Mouse (Mus musculus): ENCODE results near the gene Clic3.

Gene Clic3

DNA sequence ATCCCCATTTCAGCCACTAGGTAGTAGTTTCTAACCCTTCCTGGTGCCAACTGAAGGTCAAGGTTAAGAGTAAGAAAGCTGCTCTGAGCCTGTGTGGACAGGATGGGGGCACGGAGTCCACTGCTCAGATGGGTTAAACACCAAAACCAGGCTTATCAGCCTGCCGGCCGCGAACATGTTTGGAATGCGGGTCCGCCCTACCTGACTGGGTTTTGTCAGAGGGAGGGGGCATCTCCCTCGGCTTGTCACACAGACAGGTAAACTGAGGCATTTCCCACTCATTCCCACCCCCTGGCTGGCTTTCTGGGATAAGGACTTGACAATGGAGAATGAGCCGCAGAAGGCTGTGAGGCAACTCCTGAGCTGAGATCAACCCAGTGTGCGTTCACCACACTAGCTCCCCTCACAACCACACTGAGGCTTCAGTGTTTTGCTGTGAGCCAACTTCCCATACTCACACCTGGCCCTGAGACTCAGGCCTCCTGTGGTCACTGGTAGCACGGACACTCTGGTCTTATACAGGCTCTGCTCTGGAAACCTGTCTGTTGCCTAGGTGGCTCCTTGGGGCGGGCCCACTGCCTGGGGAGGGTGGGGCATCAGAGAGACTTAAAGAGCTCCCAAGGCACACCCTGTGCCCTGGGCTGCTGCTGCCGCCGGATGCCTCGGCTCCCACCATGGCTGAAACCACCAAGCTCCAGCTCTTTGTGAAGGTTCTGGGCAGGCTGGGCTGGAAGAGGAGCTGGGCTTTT lies at the start of gene Clic3:
Gene Clic3 (plus strand): TSS at position 634 of the 749 bp plus-strand sequence.
- DNase-seq (ENCODE audit: low read depth), result no peak

DNA sequence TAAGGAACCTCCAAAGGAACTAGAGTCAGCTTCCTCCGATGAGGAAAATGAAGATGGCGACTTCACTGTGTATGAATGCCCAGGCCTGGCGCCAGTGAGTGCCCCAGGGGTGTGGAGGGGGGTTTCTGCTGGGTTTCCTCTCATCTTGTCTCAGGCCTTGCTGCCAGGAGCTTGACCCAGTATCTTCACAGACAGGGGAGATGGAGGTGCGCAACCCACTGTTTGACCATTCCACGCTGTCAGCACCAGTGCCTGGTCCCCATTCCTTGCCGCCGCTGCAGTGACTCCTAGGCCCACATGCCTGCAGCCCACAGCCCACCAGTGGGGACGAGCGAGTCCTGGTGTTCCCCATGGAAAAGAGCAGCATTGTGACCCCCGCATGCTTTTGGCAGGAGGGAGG lies 47.7 kb upstream of the Clic3 start:
- no peak for DNase-seq (ENCODE audit: low read depth)

DNA sequence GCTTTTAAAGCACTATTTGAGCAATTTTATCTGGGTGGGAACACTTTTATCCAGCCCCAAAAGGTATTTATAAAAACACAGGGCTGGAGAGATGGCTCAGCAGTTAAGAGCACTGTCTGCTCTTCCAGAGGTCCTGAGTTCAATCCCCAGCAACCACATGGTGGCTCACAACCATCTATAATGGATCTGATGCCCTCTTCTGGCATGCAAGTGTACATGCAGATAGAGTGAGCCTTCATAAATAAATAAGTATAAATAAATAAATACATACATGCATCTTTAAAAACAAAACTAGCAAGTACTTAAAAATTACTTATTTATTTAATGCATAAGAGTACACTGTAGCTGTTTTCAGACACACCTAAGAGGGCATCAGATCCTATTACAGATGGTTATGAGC lies 43.2 kb upstream of the Clic3 start:
- DNase-seq (ENCODE audit: low read depth), result peak; percentile 30

DNA sequence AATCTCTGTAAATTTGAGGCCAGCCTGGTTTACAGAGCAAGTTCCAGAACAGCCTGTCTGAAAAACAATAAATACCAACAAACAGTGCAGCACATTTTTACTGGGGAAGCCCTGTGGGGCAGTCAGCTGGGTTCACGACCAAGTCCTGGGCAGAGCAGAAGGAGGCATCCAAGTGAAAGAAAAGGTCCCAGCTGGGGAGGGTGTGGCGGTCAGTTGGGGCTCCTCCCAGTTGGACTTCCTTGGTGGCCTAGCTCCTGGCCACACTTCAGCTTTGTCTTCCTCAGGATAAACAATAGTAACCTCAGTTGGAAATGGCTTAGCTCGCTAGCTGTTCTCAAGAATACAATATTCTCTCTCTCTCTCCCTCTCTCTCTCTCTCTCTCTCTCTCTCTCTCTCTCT lies 39.2 kb upstream of the Clic3 start:
- no peak for DNase-seq (ENCODE audit: low read depth)

DNA sequence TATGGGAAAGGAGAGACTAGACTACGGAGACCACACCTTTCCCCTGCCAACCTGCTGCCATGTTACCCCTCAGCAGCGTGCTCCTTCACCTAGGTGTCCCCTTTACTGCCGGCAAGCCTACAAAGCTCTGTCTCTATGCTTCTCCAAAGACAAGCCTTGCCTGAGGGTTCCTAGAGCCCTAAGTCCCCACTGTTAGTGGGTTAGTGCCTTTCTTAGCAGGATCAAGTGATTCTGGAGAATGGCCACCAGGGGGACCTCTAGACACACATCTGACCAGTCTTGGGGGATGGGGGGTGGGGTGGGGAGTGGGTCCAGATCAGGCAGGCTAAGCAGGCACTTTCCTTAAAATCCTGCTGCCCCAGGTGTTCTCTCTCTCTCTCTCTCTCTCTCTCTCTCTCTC lies 34.7 kb upstream of the Clic3 start:
- DNase-seq (ENCODE audit: low read depth), result peak; percentile 83

DNA sequence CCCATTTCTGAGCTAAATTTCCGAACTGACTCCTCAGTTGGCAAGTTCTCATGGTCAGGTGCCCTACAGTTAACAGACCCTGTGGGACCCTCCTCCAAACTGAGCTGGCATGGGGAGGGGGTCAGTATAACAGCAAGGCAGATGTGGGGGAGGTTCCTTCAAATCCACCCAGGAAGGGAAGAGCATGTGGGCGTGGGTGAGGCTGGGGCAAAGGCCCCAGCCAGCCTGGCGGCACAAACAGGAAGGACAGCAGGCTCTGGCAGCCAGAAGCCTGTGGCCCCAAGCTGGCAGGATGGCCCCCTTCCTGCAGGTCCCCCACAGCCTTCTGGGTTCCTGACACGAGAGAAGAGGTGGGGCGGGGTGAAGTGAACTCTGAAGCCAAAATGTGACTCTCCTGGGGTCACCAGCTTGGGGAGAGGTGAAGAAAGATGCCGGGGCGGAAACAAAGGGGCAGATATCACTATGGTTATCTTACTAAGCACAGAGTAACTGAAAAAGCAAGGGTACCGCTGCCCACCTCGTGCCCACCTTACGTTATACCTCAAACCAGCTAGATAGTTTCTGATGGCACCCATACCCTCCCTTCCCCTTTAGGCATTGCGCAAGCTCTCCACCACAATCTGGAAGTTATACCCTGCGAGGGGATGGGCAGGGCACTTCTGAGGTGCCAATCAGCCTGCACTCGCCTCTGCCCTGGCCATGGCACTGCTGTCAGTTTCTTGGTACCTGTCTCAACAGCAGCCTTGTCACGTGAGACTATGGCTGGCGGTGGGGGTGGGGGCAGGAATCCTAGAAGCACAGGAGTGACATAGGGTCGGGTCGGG lies 33.8 kb upstream of the Clic3 start, which contains the start of gene Fut7:
Gene Fut7 (plus strand): TSS at position 681 of the 824 bp plus-strand sequence.
- no peak for DNase-seq (ENCODE audit: low read depth)

DNA sequence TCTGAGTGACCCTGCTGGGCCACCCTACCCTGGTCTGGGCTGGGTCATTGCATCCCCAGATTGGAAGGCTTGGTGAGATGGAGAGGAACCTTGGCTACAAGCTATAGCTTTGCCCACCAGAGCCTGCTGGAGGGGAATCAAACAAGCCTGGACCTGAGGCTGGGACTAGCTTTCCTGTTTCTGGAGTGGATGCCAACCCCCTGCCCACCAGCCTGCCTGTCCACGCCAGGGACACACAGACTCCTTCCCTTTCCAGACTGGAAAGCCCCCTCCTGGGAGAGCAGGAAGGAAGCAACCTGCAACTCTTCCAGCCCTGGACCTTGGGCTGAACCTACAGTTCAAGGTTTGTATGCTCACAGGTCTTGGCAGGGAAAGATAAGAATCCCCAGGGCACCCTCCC lies 33.0 kb upstream of the Clic3 start:
- DNase-seq (ENCODE audit: low read depth), result no peak

DNA sequence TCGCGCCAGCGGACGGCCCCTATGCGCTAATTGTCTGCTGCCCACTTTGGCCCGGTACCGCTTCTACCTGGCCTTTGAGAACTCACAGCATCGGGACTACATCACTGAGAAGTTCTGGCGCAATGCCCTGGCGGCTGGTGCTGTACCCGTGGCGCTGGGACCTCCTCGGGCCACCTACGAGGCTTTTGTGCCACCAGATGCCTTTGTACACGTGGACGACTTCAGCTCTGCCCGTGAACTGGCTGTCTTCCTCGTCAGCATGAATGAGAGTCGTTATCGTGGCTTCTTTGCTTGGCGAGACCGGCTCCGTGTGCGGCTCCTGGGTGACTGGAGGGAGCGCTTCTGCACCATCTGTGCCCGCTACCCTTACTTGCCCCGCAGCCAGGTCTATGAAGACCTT lies 31.2 kb upstream of the Clic3 start:
- DNase-seq (ENCODE audit: low read depth), result no peak

DNA sequence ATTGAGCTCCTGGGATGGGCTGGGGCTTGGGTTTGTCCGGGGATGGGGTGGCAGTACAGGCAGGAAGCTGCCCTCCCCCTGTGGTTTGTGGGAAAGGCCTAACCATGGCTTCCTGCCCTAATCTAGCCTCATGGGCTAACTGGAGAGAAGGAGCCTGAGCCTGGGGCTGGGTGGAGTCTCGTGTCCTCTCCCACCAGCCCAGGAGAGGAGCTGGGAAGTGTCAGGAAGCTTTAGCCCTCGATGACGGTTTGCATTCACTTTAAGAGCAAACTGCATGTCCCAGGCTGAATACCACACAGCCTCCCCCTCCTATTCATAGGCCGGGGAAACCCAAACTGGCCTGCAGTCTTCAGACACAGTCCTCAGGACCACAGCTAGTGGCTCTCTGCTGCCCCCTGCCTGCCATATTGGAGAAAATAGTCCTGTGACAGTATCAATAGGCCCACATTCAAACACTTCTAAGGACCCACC lies 29.9 kb upstream of the Clic3 start:
- DNase-seq (ENCODE audit: low read depth), result peak; percentile 88

DNA sequence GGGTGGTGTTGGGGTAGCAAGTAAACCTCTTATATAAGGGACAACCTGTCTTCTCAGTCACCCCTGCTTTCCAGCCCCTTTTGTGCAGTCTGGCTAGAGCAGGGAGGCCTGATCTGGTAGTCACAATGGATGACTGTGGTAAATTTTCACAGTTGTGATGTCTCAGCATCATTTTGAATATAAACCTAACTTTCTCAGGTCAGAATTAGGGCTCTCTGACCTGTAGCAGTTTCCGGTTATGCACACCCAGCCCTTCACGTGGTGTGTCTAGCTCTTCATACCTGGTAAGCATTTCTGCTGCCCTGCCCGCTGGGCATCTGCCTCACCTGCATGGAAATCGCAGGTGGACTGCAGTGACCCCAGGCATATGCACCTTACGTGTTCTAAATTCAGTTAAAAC lies 29.4 kb upstream of the Clic3 start:
- DNase-seq (ENCODE audit: low read depth), result no peak

DNA sequence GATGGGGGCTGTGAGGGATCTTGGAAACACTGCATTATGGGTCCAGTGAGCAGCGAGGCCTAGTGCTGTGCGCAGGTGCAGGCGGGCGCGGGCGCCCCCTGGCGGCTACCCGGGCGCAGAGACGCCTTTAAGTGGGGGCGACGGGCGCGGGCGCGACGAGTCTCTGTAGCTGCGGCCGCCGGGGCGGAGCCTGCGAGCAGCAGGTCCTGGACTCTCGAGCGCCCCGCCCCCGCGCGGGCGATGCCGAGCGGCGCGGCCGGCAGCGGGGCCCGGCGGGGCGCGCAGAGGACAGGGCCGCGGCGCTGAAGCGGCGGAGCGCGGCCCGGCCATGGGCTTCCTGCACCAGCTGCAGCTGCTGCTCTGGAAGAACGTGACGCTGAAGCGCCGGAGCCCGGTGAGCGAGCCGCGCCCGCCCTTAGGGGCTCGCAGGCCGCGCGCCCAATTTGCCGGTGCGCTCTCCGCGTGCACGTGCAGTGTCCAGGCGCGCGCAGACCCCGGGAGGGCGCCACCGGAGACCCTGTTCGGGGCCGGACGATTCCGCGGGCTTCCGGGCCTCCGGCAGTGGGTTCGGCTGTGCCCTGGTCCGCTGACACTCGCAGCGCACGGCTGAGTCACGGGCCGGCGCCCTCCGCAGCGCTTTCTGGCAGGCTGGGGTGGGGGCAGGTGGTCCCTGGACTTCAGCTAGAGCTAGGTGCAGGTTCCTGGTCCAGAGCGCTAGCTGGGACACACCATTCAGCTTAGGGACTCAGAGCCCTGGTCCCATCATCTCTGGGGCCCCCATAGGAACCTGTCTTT lies 28.0 kb upstream of the Clic3 start, which contains the start of gene Abca2:
Gene Abca2 (plus strand): TSS at position 262 of the 795 bp plus-strand sequence.
- peak; percentile 97 for DNase-seq (ENCODE audit: low read depth)

DNA sequence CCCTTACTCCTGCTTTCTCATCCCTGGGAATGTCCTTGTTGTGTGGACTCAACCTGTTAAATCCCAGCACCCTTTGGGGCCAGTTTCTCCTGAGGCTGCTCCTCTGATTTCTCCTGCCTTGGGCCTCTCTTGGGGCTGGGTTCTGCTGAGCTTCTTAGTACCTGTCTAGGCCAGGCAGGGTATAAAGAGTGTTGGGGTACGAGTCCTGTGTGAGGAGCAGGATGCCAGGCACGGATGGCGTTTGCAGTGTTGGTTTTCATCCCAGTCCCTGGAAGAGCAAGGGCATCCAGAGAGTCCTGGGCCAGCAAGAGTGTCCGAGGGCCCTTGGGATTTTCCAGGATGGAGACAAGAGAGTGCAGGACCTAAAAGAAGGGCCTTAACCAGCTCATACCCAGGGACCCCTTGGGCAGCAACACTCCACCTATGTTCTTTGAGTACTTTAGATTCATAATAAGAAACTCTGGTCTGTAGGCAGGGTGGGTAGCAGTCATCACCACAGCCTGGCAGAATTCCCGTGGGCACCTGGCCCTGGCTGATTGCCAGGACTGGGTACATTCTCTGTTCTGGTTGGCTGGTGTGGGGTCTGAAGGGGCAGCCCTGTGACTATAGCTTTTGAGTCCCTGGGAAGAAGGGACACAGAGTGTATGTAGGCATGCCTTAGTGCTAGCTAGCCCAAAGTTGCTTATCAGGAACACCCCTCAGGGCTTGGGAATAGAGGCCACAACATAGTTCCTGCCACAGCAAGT lies 27.0 kb upstream of the Clic3 start:
- no peak for DNase-seq (ENCODE audit: low read depth)

DNA sequence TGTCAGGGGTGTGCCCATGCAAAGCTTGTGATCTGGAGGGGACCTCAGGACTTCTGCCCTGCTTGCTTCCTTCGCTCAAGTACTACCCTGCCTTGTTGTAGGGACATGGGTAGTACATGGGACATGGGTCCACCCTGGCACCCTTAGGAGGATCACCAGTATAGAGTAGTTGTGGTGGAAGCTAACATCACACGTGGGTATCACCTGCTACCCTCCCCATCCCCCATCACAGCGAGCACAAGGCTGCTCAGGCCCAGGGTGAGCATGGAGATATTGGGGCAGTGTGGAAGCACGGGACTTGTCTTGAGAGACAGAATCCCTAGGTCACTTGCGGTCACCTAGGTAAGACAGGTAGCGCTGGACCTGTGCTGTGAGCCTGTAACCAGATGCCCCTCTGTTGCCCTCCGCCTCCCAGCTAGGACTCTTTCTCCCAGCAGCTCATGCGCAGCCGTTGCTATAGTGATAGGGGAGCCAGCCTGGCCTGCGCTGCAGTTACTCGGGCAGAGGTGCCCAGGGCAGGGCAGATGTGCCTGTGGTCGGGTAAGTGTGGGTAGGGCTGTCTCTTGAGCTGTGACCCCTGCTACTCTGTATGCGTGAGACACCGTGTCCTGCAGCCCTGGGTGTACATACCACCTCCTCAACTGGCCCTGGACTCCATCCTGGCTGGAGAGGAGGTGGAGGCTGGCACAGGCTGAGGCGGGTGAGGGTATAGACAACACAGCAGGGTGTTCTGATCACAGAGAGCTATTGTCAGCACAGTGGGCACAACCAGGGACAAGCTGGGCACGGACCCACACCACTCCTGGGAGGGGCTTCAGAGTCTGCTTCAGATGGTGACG lies 26.0 kb upstream of the Clic3 start:
- DNase-seq (ENCODE audit: low read depth), result no peak

DNA sequence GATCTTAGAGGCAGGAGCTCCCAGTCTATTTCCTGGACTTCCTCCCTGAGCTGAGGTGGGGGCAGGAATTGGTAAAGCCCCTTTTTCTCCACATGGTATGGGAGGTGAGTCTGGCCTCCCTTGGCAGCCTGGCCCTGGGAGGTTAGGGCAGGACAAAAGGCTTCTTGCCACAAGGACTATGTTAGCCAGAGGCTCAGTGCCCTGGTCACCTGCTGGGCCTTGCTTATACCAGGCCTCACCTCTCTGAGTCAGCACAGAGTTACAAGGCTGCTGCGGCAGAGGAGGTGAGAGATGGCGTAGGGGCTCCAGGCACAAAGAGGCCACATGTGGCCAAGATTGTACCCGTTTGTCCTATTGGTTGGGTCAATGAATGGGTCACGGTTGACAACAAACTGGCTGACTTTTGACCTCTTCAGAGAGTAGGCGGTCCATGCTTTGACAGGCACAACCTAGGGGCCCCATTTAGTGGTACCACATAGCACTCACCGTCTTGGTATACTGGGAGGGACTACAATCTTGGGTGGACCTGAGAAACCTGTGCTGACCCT lies 25.3 kb upstream of the Clic3 start:
- no peak for DNase-seq (ENCODE audit: low read depth)

DNA sequence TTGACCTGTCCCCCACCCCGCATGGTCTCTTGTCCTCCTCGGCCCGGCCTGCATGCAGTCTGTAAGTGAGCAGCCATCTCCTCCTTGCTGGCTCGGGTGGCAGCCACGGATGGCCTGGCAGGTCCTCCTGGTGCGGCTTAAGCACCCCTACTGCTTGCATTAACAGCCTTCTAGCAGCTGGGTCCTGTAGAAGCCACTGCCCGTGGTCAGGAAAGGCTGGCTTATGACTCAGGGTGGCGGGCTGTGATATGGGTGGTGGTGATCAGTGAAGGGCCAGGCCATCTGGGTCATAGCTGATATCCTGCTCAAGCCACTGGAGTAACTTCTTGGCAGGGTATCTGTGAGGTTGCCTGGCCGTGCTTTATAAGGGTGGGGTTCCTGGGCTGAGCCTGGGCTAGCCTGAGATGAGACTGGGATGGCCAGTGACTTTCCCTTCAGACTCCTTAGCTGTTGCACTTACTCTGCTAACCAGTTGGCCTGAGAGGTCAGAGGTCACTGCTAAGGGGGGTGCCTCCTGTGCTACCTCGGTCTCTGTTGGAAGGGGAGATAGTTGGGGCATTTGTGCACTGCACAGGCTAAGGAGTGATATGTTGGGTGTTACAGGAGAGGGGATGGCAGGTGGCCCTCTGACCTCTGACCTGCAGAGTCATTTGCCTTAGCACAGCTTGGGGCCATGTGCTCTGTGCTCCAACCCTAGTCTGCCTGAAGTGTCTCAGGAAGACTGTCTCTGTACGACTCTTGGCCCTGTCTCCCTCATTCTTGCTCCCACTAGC lies 24.1 kb upstream of the Clic3 start:
- no peak for DNase-seq (ENCODE audit: low read depth)

DNA sequence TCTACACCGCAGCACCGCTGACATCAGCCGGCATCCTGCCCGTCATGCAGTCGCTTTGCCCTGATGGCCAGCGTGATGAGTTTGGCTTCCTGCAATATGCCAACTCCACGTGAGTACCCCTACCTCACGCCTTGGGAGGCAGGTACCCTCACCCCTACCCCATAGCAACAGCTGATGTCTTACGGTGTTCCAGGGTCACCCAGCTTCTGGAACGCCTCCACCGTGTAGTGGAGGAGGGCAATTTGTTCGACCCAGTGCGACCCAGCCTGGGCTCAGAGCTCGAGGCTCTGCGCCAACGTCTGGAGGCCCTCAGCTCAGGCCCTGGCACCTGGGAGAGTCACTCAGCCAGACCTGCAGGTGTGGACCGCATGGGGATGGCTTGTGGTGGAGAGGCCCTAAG lies 23.5 kb upstream of the Clic3 start:
- DNase-seq (ENCODE audit: low read depth), result no peak

DNA sequence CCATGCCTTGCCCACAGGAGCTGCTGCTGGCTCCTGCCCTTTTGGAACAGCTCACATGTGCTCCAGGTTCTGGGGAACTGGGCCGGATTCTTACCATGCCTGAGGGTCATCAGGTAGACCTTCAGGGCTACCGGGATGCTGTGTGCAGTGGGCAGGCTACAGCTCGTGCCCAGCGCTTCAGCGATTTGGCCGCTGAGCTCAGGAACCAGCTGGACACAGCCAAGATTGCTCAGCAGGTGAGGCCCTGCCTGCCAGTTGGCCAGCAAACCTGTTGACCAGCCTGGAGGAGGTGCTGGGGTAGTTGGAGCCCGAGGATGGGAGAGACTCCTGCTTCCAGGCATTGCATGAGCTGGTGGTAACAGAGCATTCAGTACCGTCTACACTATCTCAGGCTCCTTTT lies 22.3 kb upstream of the Clic3 start:
- DNase-seq (ENCODE audit: low read depth), result no peak

DNA sequence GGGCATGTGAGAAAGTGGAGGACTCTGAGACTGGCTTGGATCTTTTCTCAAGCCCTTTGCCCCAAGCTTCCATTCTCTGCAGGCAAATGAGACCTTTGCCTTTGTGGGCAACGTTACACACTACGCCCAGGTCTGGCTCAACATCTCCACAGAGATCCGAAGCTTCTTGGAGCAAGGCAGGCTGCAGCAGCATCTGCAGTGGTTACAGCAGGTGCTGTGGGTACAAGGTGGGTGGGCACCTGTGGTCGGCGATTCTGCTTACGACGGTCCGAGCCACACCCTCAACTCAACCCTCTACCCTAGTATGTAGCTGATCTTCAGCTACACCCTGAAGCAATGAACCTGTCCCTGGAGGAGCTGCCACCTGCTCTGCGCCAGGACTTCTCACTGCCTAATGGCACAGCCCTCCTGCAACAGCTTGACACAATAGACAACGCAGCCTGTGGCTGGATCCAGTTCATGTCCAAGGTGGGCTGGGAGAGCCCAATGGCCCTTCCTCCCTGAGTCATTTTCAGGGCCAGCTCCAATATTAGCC lies 20.3 kb upstream of the Clic3 start:
- no peak for DNase-seq (ENCODE audit: low read depth)

DNA sequence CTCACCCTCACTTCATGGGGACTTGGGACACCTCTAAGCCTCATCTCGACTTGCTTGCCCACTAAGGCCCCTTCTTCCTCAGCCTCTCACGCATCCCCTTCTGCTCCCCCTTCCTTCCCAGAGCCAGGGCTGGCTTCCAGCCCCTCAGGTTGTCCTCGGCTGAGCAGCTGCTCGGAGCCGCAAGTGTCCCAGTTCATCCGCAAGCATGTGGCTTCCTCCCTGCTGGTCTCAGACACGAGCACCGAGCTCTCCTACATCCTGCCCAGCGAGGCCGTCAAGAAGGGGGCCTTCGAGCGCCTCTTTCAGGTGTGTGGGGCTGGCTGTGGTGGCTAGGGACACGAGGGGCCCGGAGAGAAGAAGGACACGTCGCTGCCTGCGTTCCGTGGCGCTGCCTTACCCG lies 15.6 kb upstream of the Clic3 start:
- no peak for DNase-seq (ENCODE audit: low read depth)
